Mouse (Mus musculus) spleen, adult 2 months (tissue): Measurements from ENCODE around the gene Zfp872. TPM values are rescaled to one million over a fixed set of nuclear protein-coding genes. Genes with fewer than 3 reads are reported as not detected.

ENCODE experiments used
- DNase-seq, 2 experiments: peaks; one replicate each; pipeline versions ENCODE4 v3.0.0 to v3.0.0-alpha.2; 2012 to 2021; ENCODE audit warnings: low spot score in 2 of 2, low read depth in 1 of 2
- H3K27ac ChIP-seq: fragments of 200-500 bp; 2 replicates; pipeline ENCODE4 v1.5.1; 2012; ENCODE audit warnings: low read length, inconsistent platforms; ENCODE audit not compliant: insufficient read depth
- H3K27me3 ChIP-seq: fragments of 200-500 bp; 2 replicates; pipeline ENCODE4 v1.6.1; 2012; ENCODE audit warnings: mild to moderate bottlenecking, moderate library complexity, low read length, inconsistent platforms; ENCODE audit not compliant: control insufficient read depth, insufficient read depth
- H3K36me3 ChIP-seq: fragments of 200-500 bp; 2 replicates; pipeline ENCODE4 v1.6.1; 2012; ENCODE audit warnings: mild to moderate bottlenecking, low read length, inconsistent platforms; ENCODE audit not compliant: control insufficient read depth, insufficient read depth
- H3K4me1 ChIP-seq: fragments of 200-500 bp; 2 replicates; pipeline ENCODE4 v1.6.1; 2011; ENCODE audit warnings: inconsistent platforms; ENCODE audit not compliant: control insufficient read depth, insufficient read depth, insufficient read length
- H3K4me3 ChIP-seq: fragments of 200-500 bp; 2 replicates; pipeline ENCODE4 v1.5.1; 2011; ENCODE audit warnings: mild to moderate bottlenecking, inconsistent platforms; ENCODE audit not compliant: insufficient read depth, insufficient read length; ENCODE audit errors: extremely low read depth
- CTCF ChIP-seq: fragments of 200-500 bp; IDR thresholded peaks from 2 replicates; pipeline ENCODE4 v1.5.1; 2011; ENCODE audit warnings: mild to moderate bottlenecking, inconsistent platforms; ENCODE audit not compliant: insufficient read depth, insufficient read length, insufficient replicate concordance; ENCODE audit errors: extremely low read depth
- POLR2A ChIP-seq: fragments of 200-500 bp; IDR thresholded peaks from 2 replicates; pipeline ENCODE4 v1.6.1; 2011; ENCODE audit warnings: low read depth, low read length, inconsistent platforms
- WGBS: fragments of 180-500 bp; shearing (Covaris S2); methylation state at CpG from one replicate; pipeline ENCODE4 v1.1.7; 2018; 5-methylcytosine and 5-hydroxymethylcytosine counted together
- polyA plus RNA-seq: library from polyadenylated mRNA; depleted of rRNA; stranded (reverse); fragments of >200 nt; gene quantifications from 2 replicates; pipeline ENCODE4 v1.2.3, GENCODE M21; 2012; rRNA removed

The Zfp872 gene
- polyA plus RNA-seq, 1 experiment = not detected

GRCm38 (mm10) chr9:22230556-22230955, 42.7 kb downstream of the Zfp872 start:
- Histone ChIP-seq H3K36me3 (no peaks in the 10 kb centered on the region), H3K4me3 (no peak overlapping the region), H3K27me3 (no peaks in the 10 kb centered on the region), H3K4me1 (no peaks in the 10 kb centered on the region; the same call in 1 of the 2 replicates), H3K27ac (no peak overlapping the region)
- no peak for TF ChIP-seq CTCF
- TF ChIP-seq POLR2A = no peak
- peak in 1 of 2 experiments; percentile 12 for DNase-seq

DNA sequence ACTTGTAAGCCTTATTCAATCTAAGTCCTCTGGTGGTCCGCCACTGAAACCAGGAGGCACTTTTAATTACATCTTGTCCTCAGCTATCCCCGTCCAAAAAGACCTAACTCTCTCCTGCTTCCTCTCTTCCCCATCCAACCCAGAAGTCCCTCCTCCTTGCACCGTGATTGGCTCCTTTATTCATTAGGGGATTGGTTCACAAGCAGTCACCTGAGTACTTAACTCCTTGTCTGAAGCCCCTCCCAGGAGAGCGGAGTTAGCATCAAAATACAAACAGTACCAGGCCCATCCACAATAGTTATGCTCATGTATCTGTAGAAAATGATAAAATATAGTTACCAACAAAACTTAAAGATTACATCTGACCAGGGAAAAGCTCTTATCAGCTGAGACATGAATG, 52.1 kb downstream of the Zfp872 start:
- DNase-seq = no peak
- Histone ChIP-seq H3K27ac (no peak overlapping the region), H3K4me1 (no peaks in the 10 kb centered on the region), H3K36me3 (peaks cover 43% of the 10 kb centered on the region), H3K27me3 (no peaks in the 10 kb centered on the region), H3K4me3 (no peak overlapping the region)
- 94% methylated on average over 4 of the region's 4 CpGs for WGBS
- TF ChIP-seq CTCF = no peak
- TF ChIP-seq POLR2A = no peak

DNA sequence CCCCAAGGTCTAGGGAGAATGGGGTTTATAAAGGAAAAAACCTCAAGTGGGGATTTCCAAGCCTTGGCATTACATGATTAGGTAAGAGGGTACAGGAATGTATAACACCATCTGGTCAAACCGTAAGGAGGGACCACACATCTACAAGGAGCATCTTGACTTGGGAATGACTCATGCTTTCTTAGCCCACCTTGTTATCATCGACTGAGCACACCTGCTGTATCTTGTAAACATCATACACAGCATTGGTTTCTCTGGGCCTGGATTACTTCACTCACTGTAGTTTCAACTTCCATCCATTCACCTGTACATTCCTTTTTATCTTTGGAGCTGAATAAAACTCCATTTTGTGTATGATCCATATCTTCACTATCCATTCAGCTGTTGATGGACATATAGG, 56.4 kb downstream of the Zfp872 start:
- TF ChIP-seq POLR2A (no peak), CTCF (no peak)
- WGBS = 95% methylated on average over 2 of the region's 2 CpGs
- no peaks in the 10 kb centered on the region for H3K27me3 ChIP-seq
- peaks cover 28% of the 10 kb centered on the region for H3K36me3 ChIP-seq
- no peak for DNase-seq
- no peaks in the 10 kb centered on the region for H3K4me1 ChIP-seq
- H3K4me3 ChIP-seq = no peak overlapping the region
- no peak overlapping the region for H3K27ac ChIP-seq

Other genes with a start within 250 kb of the Zfp872 start
- 6.5 and 7.4 TPM in 2 replicates for gene Swsap1, start 232.3 kb upstream of the Zfp872 start, polyA plus RNA-seq
- gene Epor, start 224.6 kb upstream of the Zfp872 start, polyA plus RNA-seq = 49.5 and 59.5 TPM in 2 replicates
- 7.4 and 8.0 TPM in 2 replicates for gene Rgl3, start 198.6 kb upstream of the Zfp872 start, polyA plus RNA-seq
- 0.12 TPM in 1 of 2 replicates, not detected in the other for gene Ccdc151, start 185.5 kb upstream of the Zfp872 start, polyA plus RNA-seq
- gene Prkcsh, start 185.3 kb upstream of the Zfp872 start, polyA plus RNA-seq = 47.4 and 48.7 TPM in 2 replicates
- not detected in 2 replicates for gene Elavl3, start 136.1 kb upstream of the Zfp872 start, polyA plus RNA-seq
- gene Gm49318, start 116.8 kb upstream of the Zfp872 start, polyA plus RNA-seq = not detected in 2 replicates
- gene Zfp653, start 116.7 kb upstream of the Zfp872 start, polyA plus RNA-seq = 21.6 and 28.1 TPM in 2 replicates
- 21.8 and 30.1 TPM in 2 replicates for gene Ecsit, start 102.7 kb upstream of the Zfp872 start, polyA plus RNA-seq
- 7.2 and 8.0 TPM in 2 replicates for gene Cnn1, start 88.9 kb upstream of the Zfp872 start, polyA plus RNA-seq
- 70.2 and 89.3 TPM in 2 replicates for gene Elof1, start 70.9 kb upstream of the Zfp872 start, polyA plus RNA-seq
- 309 and 340 TPM in 2 replicates for gene Acp5, start 52.4 kb upstream of the Zfp872 start, polyA plus RNA-seq
- 23.6 and 38.6 TPM in 2 replicates for gene Pigyl, start 31.2 kb upstream of the Zfp872 start, polyA plus RNA-seq
- 13.8 and 15.1 TPM in 2 replicates for gene Zfp809, start 37.6 kb downstream of the Zfp872 start, polyA plus RNA-seq
- gene Zfp599, start 71.8 kb downstream of the Zfp872 start, polyA plus RNA-seq = 0.13 and 0.15 TPM in 2 replicates
- 3.7 and 4.0 TPM in 2 replicates for gene Zfp810, start 119.6 kb downstream of the Zfp872 start, polyA plus RNA-seq
- gene Anln, start 201.1 kb downstream of the Zfp872 start, polyA plus RNA-seq = 1.3 and 1.7 TPM in 2 replicates
- 0.21 and 0.36 TPM in 2 replicates for gene 9530077C05Rik, start 223.4 kb downstream of the Zfp872 start, polyA plus RNA-seq